Mouse (Mus musculus) heart, embryonic 16.5 days (tissue): ENCODE measurements around the gene Olfr131. TPM values are rescaled to one million over a fixed set of nuclear protein-coding genes. Genes with fewer than 3 reads are reported as not detected.
"Not testable (repeated sequence)": the region's sequence is repeated elsewhere in the genome, so short reads cannot be mapped to it uniquely, and the experiment has no call there.

Source experiments
- ATAC-seq: fragments of 200-750 bp; cut with Nextera tagmentation; replicated peaks from 2 replicates; pipeline ENCODE4 v1.8.0; 2017; ENCODE audit warnings: moderate number of reproducible peaks; ENCODE audit not compliant: insufficient read depth, low FRiP score; ENCODE audit errors: extremely low read depth
- H3K27ac ChIP-seq: fragments of 300-500 bp; sonication (generic); 2 replicates; pipeline ENCODE4 v1.5.1; 2014; ENCODE audit warnings: mild to moderate bottlenecking, low read length, control low read depth, moderate library complexity
- H3K27me3 ChIP-seq: fragments of 300-500 bp; sonication (generic); 2 replicates; pipeline ENCODE4 v1.6.1; 2014; ENCODE audit warnings: low read length, mixed read lengths; ENCODE audit not compliant: control insufficient read depth, insufficient read depth
- H3K36me3 ChIP-seq: fragments of 300-500 bp; sonication (generic); 2 replicates; pipeline ENCODE4 v1.6.1; 2014; ENCODE audit not compliant: control insufficient read depth, insufficient read depth
- H3K4me1 ChIP-seq: fragments of 300-500 bp; sonication (generic); 2 replicates; pipeline ENCODE4 v1.6.1; 2014; ENCODE audit warnings: low read length, mixed read lengths; ENCODE audit not compliant: control insufficient read depth, insufficient read depth
- H3K4me2 ChIP-seq: fragments of 300-500 bp; sonication (generic); 2 replicates; pipeline ENCODE4 v1.6.1; 2014; ENCODE audit warnings: low read depth, mild to moderate bottlenecking, control low read depth, low read length
- H3K4me3 ChIP-seq: fragments of 300-500 bp; sonication (generic); 2 replicates; pipeline ENCODE4 v1.5.1; 2014; ENCODE audit warnings: mild to moderate bottlenecking, control low read depth, low read length
- H3K9ac ChIP-seq: fragments of 300-500 bp; sonication (generic); 2 replicates; pipeline ENCODE4 v1.6.1; 2014; ENCODE audit warnings: low read length, control low read depth
- H3K9me3 ChIP-seq: fragments of 300-500 bp; sonication (generic); replicated peaks from 2 replicates; pipeline ENCODE4 v1.6.1; 2016; ENCODE audit warnings: low read length; ENCODE audit not compliant: control insufficient read depth
- WGBS: fragments of 180-500 bp; shearing (Covaris S2); extraction: QIAGEN DNeasy Blood & Tissue Kit; methylation state at CpG from one replicate; pipeline ENCODE4 v1.1.7; 2014; 5-methylcytosine and 5-hydroxymethylcytosine counted together
- polyA plus RNA-seq: library from polyadenylated mRNA; unstranded; fragments of >200 nt; fragmentation: Nextera tagmentation; extraction: Ambion mirVana; gene quantifications from 2 replicates; pipeline ENCODE4 v1.2.1, GENCODE M21; 2015

Olfr131 gene
- polyA plus RNA-seq = not detected in 2 replicates

DNA sequence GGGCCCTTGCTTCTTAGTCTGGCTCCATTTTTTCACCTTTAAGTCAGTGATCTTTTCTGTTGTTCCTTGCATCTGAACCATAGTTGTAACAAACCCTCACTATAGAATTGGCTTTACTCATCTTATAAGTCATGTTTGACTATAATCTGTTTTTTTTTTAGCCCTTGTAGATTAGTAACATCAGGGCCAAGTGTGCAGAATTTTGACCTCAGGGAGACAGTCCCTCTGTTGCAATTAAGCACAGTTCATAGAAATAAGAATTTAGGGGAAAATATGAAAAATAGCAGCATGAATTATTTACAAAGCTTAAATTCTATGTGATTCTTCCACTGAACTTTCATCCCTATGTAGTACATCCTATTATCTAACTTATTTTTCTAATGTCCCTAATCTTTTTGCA lies at the start of gene Olfr131:
Olfr131 (minus strand) TSS at position 101 of the 400 bp plus-strand sequence.
- Histone ChIP-seq H3K4me3 (no peak within 1 kb of the TSS), H3K9ac (no peak within 1 kb of the TSS), H3K4me2 (no peak within 1 kb of the TSS), H3K9me3 (no peaks in the 10 kb centered on the region), H3K36me3 (no peaks in the 10 kb centered on the region), H3K27me3 (no peaks in the 10 kb centered on the region), H3K4me1 (no peaks in the 10 kb centered on the region), H3K27ac (no peak within 1 kb of the TSS)
- ATAC-seq = no peak

GRCm38 (mm10) chr17:38134426-38134825 lies 45.9 kb upstream of the Olfr131 start, which contains the start of gene Olfr132:
Gene Olfr132, minus strand, starts transcription at chr17:38134526.
- Histone ChIP-seq H3K9me3 (0 out of 2 replicates have a peak, but pooled peaks cover 2% of the 10 kb centered on the region), H3K4me2 (no peak within 1 kb of the TSS), H3K4me3 (no peak within 1 kb of the TSS), H3K27me3 (no peaks in the 10 kb centered on the region), H3K9ac (no peak within 1 kb of the TSS), H3K27ac (no peak within 1 kb of the TSS), H3K4me1 (no peaks in the 10 kb centered on the region), H3K36me3 (no peaks in the 10 kb centered on the region)
- WGBS = 59% methylated on average over 1 of the region's 1 CpGs
- ATAC-seq = no peak

DNA sequence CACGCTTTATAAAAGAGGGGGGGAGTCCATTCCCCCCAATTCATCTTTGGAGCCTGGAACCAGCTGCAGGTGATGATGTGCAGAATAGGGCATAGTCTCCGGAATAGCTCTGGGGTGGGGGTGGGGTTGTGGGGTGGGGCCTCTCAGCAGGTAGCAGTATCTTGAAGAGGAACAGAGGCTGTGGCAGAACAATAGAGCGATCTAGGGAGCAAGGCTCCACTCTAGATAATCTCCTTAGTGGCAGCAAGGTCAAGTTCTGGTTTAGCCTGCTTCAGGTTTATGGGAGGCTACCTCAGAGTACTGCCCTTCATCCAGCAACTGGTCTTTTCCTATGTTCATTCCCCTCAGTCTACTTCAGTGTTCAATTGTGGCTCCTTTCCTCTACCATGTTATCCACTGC lies 36.9 kb upstream of the Olfr131 start:
- H3K36me3 ChIP-seq, H3K4me2 ChIP-seq, H3K9me3 ChIP-seq, H3K27me3 ChIP-seq, H3K4me3 ChIP-seq, ATAC-seq, H3K9ac ChIP-seq, H3K4me1 ChIP-seq, H3K27ac ChIP-seq: not testable (repeated sequence)
- 52% methylated on average over 3 of the region's 3 CpGs for WGBS

DNA sequence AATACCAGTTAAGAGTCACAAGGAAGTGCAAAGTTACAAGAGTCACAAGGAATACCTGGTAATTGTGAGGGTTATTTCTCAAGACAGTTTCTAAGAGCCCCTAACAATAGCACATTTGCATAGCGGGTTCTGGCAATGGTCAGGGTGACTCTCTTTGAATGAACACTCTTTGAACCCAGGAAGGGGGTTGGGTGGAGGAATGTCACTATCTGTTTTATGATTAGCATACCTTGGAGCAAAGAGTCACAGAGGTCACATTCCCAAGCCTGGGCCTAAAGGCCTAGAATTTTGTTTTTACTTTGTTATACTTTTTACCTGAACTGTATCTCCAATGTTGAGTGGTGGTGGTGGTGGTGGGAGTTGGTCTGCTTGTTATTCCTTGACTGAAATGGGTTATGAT lies 35.7 kb upstream of the Olfr131 start:
- not testable (repeated sequence) for H3K27me3 ChIP-seq, H3K4me2 ChIP-seq, H3K27ac ChIP-seq, H3K4me1 ChIP-seq, H3K9me3 ChIP-seq, H3K36me3 ChIP-seq, H3K9ac ChIP-seq, H3K4me3 ChIP-seq, ATAC-seq
- WGBS = 64% methylated on average over 1 of the region's 1 CpGs

DNA sequence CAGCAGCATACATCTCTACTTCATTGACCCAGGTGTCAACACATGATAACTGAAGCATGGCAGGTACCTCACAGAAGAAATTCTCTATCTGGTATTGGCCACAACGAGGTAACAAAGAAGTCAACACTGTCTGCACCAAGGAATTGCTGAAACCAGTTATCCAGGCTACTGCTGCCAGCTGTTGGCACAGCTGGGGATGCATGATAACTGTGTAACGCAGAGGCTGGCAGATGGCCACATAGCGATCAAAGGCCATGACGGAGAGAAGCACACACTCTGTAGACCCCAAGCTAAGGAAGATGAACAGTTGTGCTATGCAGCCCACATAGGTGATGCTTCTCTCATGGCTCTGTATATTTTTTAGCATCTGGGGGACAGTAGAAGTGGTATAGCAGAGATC lies 6.1 kb downstream of the Olfr131 start:
- H3K27me3 ChIP-seq = no peaks in the 10 kb centered on the region
- WGBS = 77% methylated on average over 4 of the region's 4 CpGs
- H3K9ac ChIP-seq = no peak overlapping the region
- H3K36me3 ChIP-seq = no peaks in the 10 kb centered on the region
- H3K4me2 ChIP-seq = no peak overlapping the region
- no peak overlapping the region for H3K27ac ChIP-seq
- no peaks in the 10 kb centered on the region for H3K4me1 ChIP-seq
- no peak for ATAC-seq
- 0 out of 2 replicates have a peak, but pooled peaks cover 7% of the 10 kb centered on the region for H3K9me3 ChIP-seq
- no peak overlapping the region for H3K4me3 ChIP-seq

- Histone ChIP-seq H3K27ac (no peak within 1 kb of the TSS), H3K36me3 (no peaks in the 10 kb centered on the region), H3K9me3 (no peaks in the 10 kb centered on the region; the same call in 1 of the 2 replicates), H3K4me2 (no peak within 1 kb of the TSS), H3K27me3 (no peaks in the 10 kb centered on the region), H3K4me1 (no peaks in the 10 kb centered on the region), H3K9ac (no peak within 1 kb of the TSS), H3K4me3 (no peak within 1 kb of the TSS)
- 77% methylated on average over 1 of the region's 1 CpGs for WGBS
- ATAC-seq = no peak
These were observed 24.9 kb downstream of the Olfr131 start, which contains the start of gene Olfr130 for GRCm38 (mm10) chr17:38063621-38064020. Gene Olfr130, plus strand, starts transcription at chr17:38063921.

GRCm38 (mm10) chr17:38059979-38060378 lies 28.5 kb downstream of the Olfr131 start, which contains the start of gene Olfr129:
Gene Olfr129, minus strand, starts transcription at chr17:38060079.
- H3K27me3 ChIP-seq = no peaks in the 10 kb centered on the region
- no peak within 1 kb of the TSS for H3K27ac ChIP-seq
- no peaks in the 10 kb centered on the region for H3K4me1 ChIP-seq
- H3K9me3 ChIP-seq = no peaks in the 10 kb centered on the region; the same call in 1 of the 2 replicates
- H3K36me3 ChIP-seq = no peaks in the 10 kb centered on the region
- H3K4me3 ChIP-seq = no peak within 1 kb of the TSS
- no peak within 1 kb of the TSS for H3K4me2 ChIP-seq
- 50% methylated on average over 1 of the region's 1 CpGs for WGBS
- ATAC-seq = no peak
- H3K9ac ChIP-seq = no peak within 1 kb of the TSS

Other genes starting within 250 kb of the Olfr131 start
- not detected in 2 replicates for gene Olfr126, start 241.2 kb downstream of the Olfr131 start, polyA plus RNA-seq
- not detected in 2 replicates for gene Olfr127, start 188.3 kb downstream of the Olfr131 start, polyA plus RNA-seq
- gene Olfr128, start 168.1 kb downstream of the Olfr131 start, polyA plus RNA-seq = not detected in 2 replicates
- not detected in 2 replicates for gene Olfr761, start 135.6 kb downstream of the Olfr131 start, polyA plus RNA-seq
- not detected in 2 replicates for gene Olfr129, start 28.6 kb downstream of the Olfr131 start, polyA plus RNA-seq
- not detected in 2 replicates for gene Olfr130, start 24.8 kb downstream of the Olfr131 start, polyA plus RNA-seq
- not detected in 2 replicates for gene Olfr132, start 45.8 kb upstream of the Olfr131 start, polyA plus RNA-seq
- not detected in 2 replicates for gene Olfr133, start 56.6 kb upstream of the Olfr131 start, polyA plus RNA-seq
- gene Olfr134, start 82.7 kb upstream of the Olfr131 start, polyA plus RNA-seq = not detected in 2 replicates
- gene Olfr135, start 115.6 kb upstream of the Olfr131 start, polyA plus RNA-seq = not detected in 2 replicates
- gene Olfr138, start 172.3 kb upstream of the Olfr131 start, polyA plus RNA-seq = not detected in 2 replicates
- not detected in 2 replicates for gene Olfr137, start 218.9 kb upstream of the Olfr131 start, polyA plus RNA-seq
- not detected in 2 replicates for gene Olfr136, start 241.1 kb upstream of the Olfr131 start, polyA plus RNA-seq